ENCODE assay signal across 16 mouse cellular contexts in the genomic region with DNA sequence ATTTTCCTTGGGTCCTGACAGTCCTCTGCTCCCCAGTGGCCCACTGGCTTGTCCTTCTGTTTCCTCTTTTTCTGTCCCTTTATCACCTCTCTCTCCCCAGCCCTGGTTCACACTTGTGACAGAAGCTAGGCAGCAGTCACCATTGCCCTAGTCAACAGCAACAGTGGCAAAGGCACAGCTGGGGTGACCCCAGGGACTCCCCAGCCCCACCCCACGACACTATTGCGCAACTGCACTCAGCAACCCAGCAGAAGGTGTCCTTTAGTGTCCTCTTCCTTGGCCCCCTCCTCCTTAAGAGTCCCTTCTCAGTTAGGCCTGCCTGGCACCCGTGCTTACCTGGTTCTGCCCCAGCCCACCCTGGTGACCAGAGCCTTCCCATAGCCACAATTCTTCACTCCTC.
"Had no signal": no experiment of that assay in that cellular context is flagged by ENCODE, and none has a peak within 500 bp of the region (broad histone marks: within the 10 kb centered on the region; RNA-seq: fewer than 3 reads in every experiment).

No protein-coding gene starts in this region.

- H3K9ac ChIP-seq: limb, embryonic 12.5 days; liver, embryonic 14.5 days; midbrain, embryonic 15.5 days; neural tube, embryonic 13.5 days; stomach, embryonic 15.5 days had no signal

- H3K27ac ChIP-seq: limb, embryonic 12.5 days; liver, embryonic 14.5 days; midbrain, embryonic 10.5 days; midbrain, embryonic 15.5 days; neural tube, embryonic 13.5 days; stomach, embryonic 15.5 days had no signal

- H3K4me2 ChIP-seq: limb, embryonic 12.5 days; midbrain, embryonic 15.5 days; neural tube, embryonic 13.5 days; stomach, embryonic 15.5 days had no signal

- DNase-seq: kidney, adult 8-10 months; kidney, postnatal 25 days; liver; lung, adult 2 months; lung, postnatal 36 days; retina, postnatal 1 day; right cerebral cortex, postnatal 4 days; spleen, adult 18-20 months; thymus, postnatal 36 days had no signal

- H3K36me3 ChIP-seq: limb, embryonic 12.5 days; midbrain, embryonic 10.5 days; midbrain, embryonic 15.5 days; neural tube, embryonic 13.5 days; stomach, embryonic 15.5 days had no signal

- H3K4me1 ChIP-seq: midbrain, embryonic 15.5 days had no signal

- H3K9me3 ChIP-seq: limb, embryonic 12.5 days; midbrain, embryonic 10.5 days; midbrain, embryonic 15.5 days; neural tube, embryonic 13.5 days; stomach, embryonic 15.5 days had no signal

- H3K27me3 ChIP-seq: limb, embryonic 12.5 days; midbrain, embryonic 15.5 days; neural tube, embryonic 13.5 days; stomach, embryonic 15.5 days had no signal

- H3K4me3 ChIP-seq: limb, embryonic 12.5 days; midbrain, embryonic 10.5 days; midbrain, embryonic 15.5 days; neural tube, embryonic 13.5 days; stomach, embryonic 15.5 days had no signal

- ATAC-seq: lung, postnatal 0 days; midbrain, embryonic 15.5 days had no signal
